Mouse (Mus musculus) right cerebral cortex, postnatal 25 days (tissue): ENCODE measurements around the gene Tstd1.

ENCODE experiments used
- DNase-seq: peaks from one replicate; pipeline ENCODE4 v3.0.0; 2022

The Tstd1 gene

GRCm38 (mm10) chr1:171419905-171420304 is 1.2 kb downstream of the Tstd1 start:
- DNase-seq = no peak

- no peak for DNase-seq
Measured at GRCm38 (mm10) chr1:171422504-171423095, 3.9 kb downstream of the Tstd1 start.

GRCm38 (mm10) chr1:171424638-171425037 is 6.0 kb downstream of the Tstd1 start:
- DNase-seq = no peak

- DNase-seq = no peak
Measured at GRCm38 (mm10) chr1:171425126-171425525, 6.5 kb downstream of the Tstd1 start.

- DNase-seq = no peak
Measured at GRCm38 (mm10) chr1:171432158-171432557, 13.5 kb downstream of the Tstd1 start.

GRCm38 (mm10) chr1:171435288-171435814 is 16.7 kb downstream of the Tstd1 start:
- DNase-seq = no peak

GRCm38 (mm10) chr1:171435974-171436373 is 17.3 kb downstream of the Tstd1 start:
- no peak for DNase-seq

GRCm38 (mm10) chr1:171437264-171438013 is 18.8 kb downstream of the Tstd1 start, which contains the start of gene F11r:
TSS of gene F11r (plus strand) at chr1:171437535.
- peak; percentile 27 for DNase-seq

GRCm38 (mm10) chr1:171438014-171438670 is 19.5 kb downstream of the Tstd1 start:
- DNase-seq = no peak

GRCm38 (mm10) chr1:171439072-171439471 is 20.4 kb downstream of the Tstd1 start:
- no peak for DNase-seq

GRCm38 (mm10) chr1:171440025-171440725 is 21.5 kb downstream of the Tstd1 start:
- DNase-seq = no peak

- DNase-seq = no peak
Measured at GRCm38 (mm10) chr1:171441466-171442412, 23.1 kb downstream of the Tstd1 start.

GRCm38 (mm10) chr1:171442413-171442760 is 23.7 kb downstream of the Tstd1 start:
- DNase-seq = no peak

GRCm38 (mm10) chr1:171445050-171445449 is 26.4 kb downstream of the Tstd1 start:
- no peak for DNase-seq

- DNase-seq = no peak
Measured at GRCm38 (mm10) chr1:171446854-171447253, 28.2 kb downstream of the Tstd1 start.

- no peak for DNase-seq
Measured at GRCm38 (mm10) chr1:171447692-171448091, 29.0 kb downstream of the Tstd1 start.

GRCm38 (mm10) chr1:171450062-171450461 is 31.4 kb downstream of the Tstd1 start:
- no peak for DNase-seq

- no peak for DNase-seq
Measured at GRCm38 (mm10) chr1:171451001-171451400, 32.3 kb downstream of the Tstd1 start.

- no peak for DNase-seq
Measured at GRCm38 (mm10) chr1:171452522-171452921, 33.9 kb downstream of the Tstd1 start.

- DNase-seq = no peak
Measured at GRCm38 (mm10) chr1:171452923-171453322, 34.3 kb downstream of the Tstd1 start.

GRCm38 (mm10) chr1:171454926-171455325 is 36.3 kb downstream of the Tstd1 start:
- no peak for DNase-seq

GRCm38 (mm10) chr1:171457568-171457967 is 38.9 kb downstream of the Tstd1 start:
- DNase-seq = no peak
